Mouse (Mus musculus) intestine, embryonic 14.5 days (tissue): ENCODE data around the gene March7. TPM values are rescaled to one million over a fixed set of nuclear protein-coding genes. Genes with fewer than 3 reads are reported as not detected.
A peak's percentile ranks its signal among the peaks of the same experiment; 100 is the strongest.

Source experiments
- ATAC-seq: fragments of 200-750 bp; cut with Nextera tagmentation; replicated peaks from 2 replicates; pipeline ENCODE4 v1.8.0; 2017; ENCODE audit warnings: low read depth, moderate number of reproducible peaks, moderate TSS enrichment, moderate library complexity; ENCODE audit not compliant: low FRiP score, low TSS enrichment
- DNase-seq: peaks from one replicate; pipeline ENCODE4 v3.0.0-alpha.2; 2018; ENCODE audit warnings: low spot score
- H3K27ac ChIP-seq: fragments of 300-500 bp; sonication (generic); 2 replicates; pipeline ENCODE4 v1.5.1; 2014; ENCODE audit warnings: low read depth, mild to moderate bottlenecking, control low read depth
- H3K27me3 ChIP-seq: fragments of 300-500 bp; sonication (generic); replicated peaks from 2 replicates; pipeline ENCODE4 v1.6.1; 2014; ENCODE audit warnings: low read length, control low read depth; ENCODE audit not compliant: control insufficient read depth, insufficient read depth
- H3K36me3 ChIP-seq: fragments of 300-500 bp; sonication (generic); 2 replicates; pipeline ENCODE4 v1.6.1; 2014; ENCODE audit warnings: low read length, control low read depth; ENCODE audit not compliant: control insufficient read depth, insufficient read depth
- H3K4me1 ChIP-seq: fragments of 300-500 bp; sonication (generic); replicated peaks from 2 replicates; pipeline ENCODE4 v1.6.1; 2014; ENCODE audit warnings: low read length, control low read depth, mixed read lengths; ENCODE audit not compliant: control insufficient read depth, insufficient read depth
- H3K4me2 ChIP-seq: fragments of 300-500 bp; sonication (generic); 2 replicates; pipeline ENCODE4 v1.6.1; 2014; ENCODE audit warnings: low read length
- H3K4me3 ChIP-seq: fragments of 300-500 bp; sonication (generic); 2 replicates; pipeline ENCODE4 v1.5.1; 2014; ENCODE audit warnings: low read depth, low read length, control low read depth, mixed read lengths
- H3K9ac ChIP-seq: fragments of 300-500 bp; sonication (generic); 2 replicates; pipeline ENCODE4 v1.6.1; 2014; ENCODE audit warnings: mild to moderate bottlenecking, low read length
- H3K9me3 ChIP-seq: fragments of 300-500 bp; sonication (generic); 2 replicates; pipeline ENCODE4 v1.6.1; 2016; ENCODE audit warnings: low read length, control low read depth; ENCODE audit not compliant: control insufficient read depth
- WGBS: fragments of 180-500 bp; shearing (Covaris S2); extraction: QIAGEN DNeasy Blood & Tissue Kit; methylation state at CpG from one replicate; pipeline ENCODE4 v1.1.7; 2014; 5-methylcytosine and 5-hydroxymethylcytosine counted together
- polyA plus RNA-seq: library from polyadenylated mRNA; unstranded; fragments of >200 nt; fragmentation: Nextera tagmentation; extraction: Ambion mirVana; gene quantifications from 2 replicates; pipeline ENCODE4 v1.2.1, GENCODE M21; 2014

The March7 gene
- polyA plus RNA-seq, 1 experiment from 2014 or later = 71.7 TPM

GRCm38 (mm10) chr2:60284467-60284821 is 74.8 kb downstream of the March7 start, which contains the start of gene Cd302:
TSS of gene Cd302 (minus strand) at chr2:60284488.
- Histone ChIP-seq H3K9me3 (no peaks in the 10 kb centered on the region), H3K4me3 (peak within 1 kb of the TSS; percentile 47), H3K36me3 (no peaks in the 10 kb centered on the region), H3K4me2 (peak within 1 kb of the TSS; percentile 85), H3K4me1 (peaks cover 10% of the 10 kb centered on the region), H3K27ac (no peak within 1 kb of the TSS), H3K9ac (peak within 1 kb of the TSS; percentile 46), H3K27me3 (0 out of 2 replicates have a peak, but pooled peaks cover 3% of the 10 kb centered on the region)
- ATAC-seq = no peak
- whole genome bisulfite sequencing = 43% methylated on average over 4 of the region's 4 CpGs
- DNase-seq = no peak

- H3K4me1 ChIP-seq = peaks cover 10% of the 10 kb centered on the region
- 0 out of 2 replicates have a peak, but pooled peaks cover 3% of the 10 kb centered on the region for H3K27me3 ChIP-seq
- H3K27ac ChIP-seq = no peak overlapping the region
- H3K9me3 ChIP-seq = no peaks in the 10 kb centered on the region
- H3K4me2 ChIP-seq = no peak overlapping the region
- no peak overlapping the region for H3K9ac ChIP-seq
- WGBS = 89% methylated on average over 8 of the region's 8 CpGs
- no peak for DNase-seq
- no peaks in the 10 kb centered on the region for H3K36me3 ChIP-seq
- no peak overlapping the region for H3K4me3 ChIP-seq
- ATAC-seq = no peak
These were observed 75.5 kb downstream of the March7 start for GRCm38 (mm10) chr2:60285107-60285617.

GRCm38 (mm10) chr2:60288606-60289005 is 78.9 kb downstream of the March7 start:
- no peak for ATAC-seq
- 84% methylated on average over 4 of the region's 4 CpGs for WGBS
- DNase-seq = no peak
- H3K4me2 ChIP-seq = no peak overlapping the region
- H3K4me1 ChIP-seq = 0 out of 2 replicates have a peak, but pooled peaks cover 2% of the 10 kb centered on the region
- H3K4me3 ChIP-seq = no peak overlapping the region
- no peaks in the 10 kb centered on the region for H3K9me3 ChIP-seq
- no peak overlapping the region for H3K9ac ChIP-seq
- H3K27ac ChIP-seq = no peak overlapping the region
- H3K27me3 ChIP-seq = 0 out of 2 replicates have a peak, but pooled peaks cover 3% of the 10 kb centered on the region
- no peaks in the 10 kb centered on the region for H3K36me3 ChIP-seq

- Histone ChIP-seq H3K36me3 (no peaks in the 10 kb centered on the region), H3K4me1 (no peaks in the 10 kb centered on the region), H3K9ac (no peak overlapping the region), H3K4me2 (no peak overlapping the region), H3K27ac (no peak overlapping the region), H3K4me3 (no peak overlapping the region), H3K27me3 (0 out of 2 replicates have a peak, but pooled peaks cover 3% of the 10 kb centered on the region), H3K9me3 (no peaks in the 10 kb centered on the region)
- DNase-seq = no peak
- ATAC-seq = no peak
- WGBS = 74% methylated on average over 1 of the region's 1 CpGs
These were observed 79.8 kb downstream of the March7 start for GRCm38 (mm10) chr2:60289451-60289850.

GRCm38 (mm10) chr2:60291381-60291780 is 81.7 kb downstream of the March7 start:
- DNase-seq = no peak
- WGBS = 79% methylated on average over 4 of the region's 4 CpGs
- Histone ChIP-seq H3K27me3 (no peaks in the 10 kb centered on the region), H3K9me3 (no peaks in the 10 kb centered on the region), H3K9ac (no peak overlapping the region), H3K27ac (no peak overlapping the region), H3K36me3 (no peaks in the 10 kb centered on the region), H3K4me1 (no peaks in the 10 kb centered on the region), H3K4me3 (no peak overlapping the region), H3K4me2 (no peak overlapping the region)
- ATAC-seq = no peak

- no peak for ATAC-seq
- Histone ChIP-seq H3K36me3 (no peaks in the 10 kb centered on the region), H3K9ac (no peak overlapping the region), H3K4me2 (no peak overlapping the region), H3K27me3 (no peaks in the 10 kb centered on the region), H3K4me1 (no peaks in the 10 kb centered on the region), H3K9me3 (no peaks in the 10 kb centered on the region), H3K4me3 (no peak overlapping the region), H3K27ac (no peak overlapping the region)
- DNase-seq = no peak
- WGBS = 81% methylated on average over 3 of the region's 3 CpGs
These were observed 88.6 kb downstream of the March7 start for GRCm38 (mm10) chr2:60298266-60298665.

GRCm38 (mm10) chr2:60299323-60299722 is 89.6 kb downstream of the March7 start:
- Histone ChIP-seq H3K36me3 (no peaks in the 10 kb centered on the region), H3K4me1 (no peaks in the 10 kb centered on the region), H3K9me3 (no peaks in the 10 kb centered on the region), H3K27ac (no peak overlapping the region), H3K9ac (no peak overlapping the region), H3K27me3 (no peaks in the 10 kb centered on the region), H3K4me3 (no peak overlapping the region), H3K4me2 (no peak overlapping the region)
- 80% methylated on average over 2 of the region's 2 CpGs for WGBS
- DNase-seq = no peak
- ATAC-seq = no peak

Other genes starting within 250 kb of the March7 start
- gene Baz2b, start within 50 bp of the March7 start, polyA plus RNA-seq = 52.3 and 67.0 TPM in 2 replicates
- gene Cd302, start 74.6 kb downstream of the March7 start, polyA plus RNA-seq = 27.3 and 27.5 TPM in 2 replicates
- 1.5 and 1.6 TPM in 2 replicates for gene Ly75, start 173.4 kb downstream of the March7 start, polyA plus RNA-seq